Mouse (Mus musculus): ENCODE data around the gene Ctc1. TPM values are rescaled to one million over a fixed set of nuclear protein-coding genes. Genes with fewer than 3 reads are reported as not detected.
"Not testable (repeated sequence)": the region's sequence is repeated elsewhere in the genome, so short reads cannot be mapped to it uniquely, and the experiment has no call there.

The Ctc1 gene
- polyA plus RNA-seq (2015; fragmentation: Nextera tagmentation; extraction: Ambion mirVana): 40.3 and 45.5 TPM in 2 replicates

GRCm38 (mm10) chr11:69015644-69016441 lies at the start of gene Ctc1:
Gene Ctc1 (plus strand): TSS chr11:69015911.
- WGBS: 2% methylated on average over 38 of the region's 38 CpGs
- Histone ChIP-seq H3K27ac (peak within 1 kb of the TSS; percentile 95), H3K9ac (peak within 1 kb of the TSS; percentile 56), H3K9me3 (no peaks in the 10 kb centered on the region), H3K4me3 (replicated peaks) (peak within 1 kb of the TSS; percentile 63), H3K36me3 (no peaks in the 10 kb centered on the region), H3K4me2 (peak within 1 kb of the TSS; percentile 69), H3K27me3 (replicated peaks) (no peaks in the 10 kb centered on the region), H3K4me1 (peaks cover 10% of the 10 kb centered on the region)
- peak; percentile 92 for ATAC-seq (ENCODE audit: insufficient read depth, low FRiP score, low read depth)

GRCm38 (mm10) chr11:68966554-68966953 lies 49.2 kb upstream of the Ctc1 start:
- Histone ChIP-seq H3K36me3 (no peaks in the 10 kb centered on the region), H3K27ac (no peak overlapping the region; the same call in 1 of the 2 replicates), H3K4me2 (no peak overlapping the region), H3K9me3 (no peaks in the 10 kb centered on the region), H3K4me3 (replicated peaks) (no peak overlapping the region), H3K9ac (no peak overlapping the region), H3K4me1 (peaks cover 21% of the 10 kb centered on the region), H3K27me3 (replicated peaks) (no peaks in the 10 kb centered on the region)
- no peak for ATAC-seq (ENCODE audit: insufficient read depth, low FRiP score, low read depth)
- WGBS: 33% methylated on average over 1 of the region's 1 CpGs

GRCm38 (mm10) chr11:68967337-68968282 lies 48.1 kb upstream of the Ctc1 start, which contains the start of gene Slc25a35:
Gene Slc25a35 (plus strand): TSS chr11:68968131.
- Histone ChIP-seq H3K27me3 (replicated peaks) (no peaks in the 10 kb centered on the region), H3K36me3 (no peaks in the 10 kb centered on the region), H3K9me3 (no peaks in the 10 kb centered on the region), H3K4me2 (peak within 1 kb of the TSS; percentile 91), H3K9ac (peak within 1 kb of the TSS; percentile 50), H3K4me1 (peaks cover 22% of the 10 kb centered on the region), H3K27ac (peak within 1 kb of the TSS; percentile 74; the same call in 1 of the 2 replicates), H3K4me3 (replicated peaks) (peak within 1 kb of the TSS; percentile 64)
- ATAC-seq (ENCODE audit: insufficient read depth, low FRiP score, low read depth): peak; percentile 97
- WGBS: under 1% methylated on average over 50 of the region's 50 CpGs

GRCm38 (mm10) chr11:68968752-68969151 lies 47.0 kb upstream of the Ctc1 start:
- Histone ChIP-seq H3K4me3 (replicated peaks) (no peak overlapping the region), H3K27me3 (replicated peaks) (no peaks in the 10 kb centered on the region), H3K4me1 (peaks cover 27% of the 10 kb centered on the region), H3K36me3 (no peaks in the 10 kb centered on the region), H3K27ac (no peak overlapping the region), H3K9me3 (no peaks in the 10 kb centered on the region), H3K9ac (no peak overlapping the region), H3K4me2 (peak overlapping the region; percentile 91; the same call in 1 of the 2 replicates)
- 87% methylated on average over 11 of the region's 11 CpGs for WGBS
- ATAC-seq (ENCODE audit: insufficient read depth, low FRiP score, low read depth): no peak

- Histone ChIP-seq H3K27ac (no peak overlapping the region), H3K4me1 (peaks cover 30% of the 10 kb centered on the region), H3K9ac (no peak overlapping the region), H3K36me3 (no peaks in the 10 kb centered on the region), H3K27me3 (replicated peaks) (no peaks in the 10 kb centered on the region), H3K4me2 (no peak overlapping the region), H3K4me3 (replicated peaks) (no peak overlapping the region), H3K9me3 (no peaks in the 10 kb centered on the region)
- no peak for ATAC-seq (ENCODE audit: insufficient read depth, low FRiP score, low read depth)
- 65% methylated on average over 4 of the region's 4 CpGs for WGBS
Observed at GRCm38 (mm10) chr11:68970232-68970631, 45.5 kb upstream of the Ctc1 start.

DNA sequence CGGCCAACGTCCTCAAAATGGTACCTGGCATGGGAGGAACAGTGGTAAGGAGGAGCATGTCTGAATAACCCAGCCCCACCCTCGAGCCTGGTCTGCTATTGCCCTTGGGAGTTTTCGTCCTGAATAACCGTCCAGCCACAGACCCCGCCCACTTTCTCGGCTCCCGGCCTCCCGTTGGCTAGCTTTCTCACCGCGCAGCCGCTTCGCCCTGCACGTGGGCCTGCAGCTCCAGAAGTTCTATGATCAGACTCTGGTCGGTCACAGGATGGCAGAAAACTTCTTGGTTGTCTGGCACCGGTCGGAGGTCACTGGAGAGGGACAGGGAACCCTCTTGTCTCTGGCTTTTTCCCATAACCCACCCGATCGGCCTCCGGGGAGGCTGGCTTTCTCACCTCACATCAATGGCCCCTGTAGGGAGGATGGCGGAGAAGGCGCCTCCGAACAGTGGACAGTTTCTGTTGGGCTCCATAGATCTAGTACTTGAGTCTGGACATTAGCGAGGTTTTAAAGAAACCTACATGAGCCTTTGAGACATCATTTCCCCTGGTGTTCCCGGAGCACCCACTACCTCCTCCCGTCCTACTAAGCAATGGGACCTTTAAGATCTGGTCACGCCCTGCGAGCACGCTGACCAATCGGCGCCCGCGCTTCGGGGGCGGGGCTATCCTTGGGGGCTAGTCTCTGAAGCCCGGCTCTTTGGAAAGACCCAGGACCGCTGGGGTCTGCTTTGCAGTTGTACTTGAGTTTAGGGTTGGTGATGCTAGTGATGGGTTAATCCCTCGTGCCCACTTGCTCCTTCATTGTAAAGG lies 42.3 kb upstream of the Ctc1 start:
- H3K27me3 ChIP-seq (replicated peaks); H3K9ac ChIP-seq; H3K27ac ChIP-seq; H3K36me3 ChIP-seq; H3K9me3 ChIP-seq: not testable (repeated sequence)
- Histone ChIP-seq H3K4me1 (peaks cover 20% of the 10 kb centered on the region), H3K4me3 (replicated peaks) (peak overlapping the region; percentile 45), H3K4me2 (peak overlapping the region; percentile 78)
- under 1% methylated on average over 38 of the region's 38 CpGs for WGBS
- peak; percentile 85 for ATAC-seq (ENCODE audit: insufficient read depth, low FRiP score, low read depth)

GRCm38 (mm10) chr11:68974059-68974450 lies 41.7 kb upstream of the Ctc1 start:
- peak overlapping the region; percentile 78 for H3K4me2 ChIP-seq
- no peak overlapping the region for H3K27ac ChIP-seq
- no peak overlapping the region for H3K9ac ChIP-seq
- H3K36me3 ChIP-seq: no peaks in the 10 kb centered on the region
- H3K4me1 ChIP-seq: peaks cover 15% of the 10 kb centered on the region
- no peaks in the 10 kb centered on the region for H3K27me3 ChIP-seq (replicated peaks)
- no peaks in the 10 kb centered on the region for H3K9me3 ChIP-seq
- no peak for ATAC-seq (ENCODE audit: insufficient read depth, low FRiP score, low read depth)
- peak overlapping the region; percentile 45 for H3K4me3 ChIP-seq (replicated peaks)
- WGBS: 35% methylated on average over 6 of the region's 6 CpGs

- Histone ChIP-seq H3K4me3 (replicated peaks) (peak within 1 kb of the TSS; percentile 45), H3K27ac (no peak within 1 kb of the TSS), H3K27me3 (replicated peaks) (no peaks in the 10 kb centered on the region), H3K4me1 (peaks cover 15% of the 10 kb centered on the region), H3K36me3 (no peaks in the 10 kb centered on the region), H3K9me3 (no peaks in the 10 kb centered on the region), H3K4me2 (peak within 1 kb of the TSS; percentile 78), H3K9ac (no peak within 1 kb of the TSS)
- 80% methylated on average over 7 of the region's 7 CpGs for WGBS
- ATAC-seq (ENCODE audit: insufficient read depth, low FRiP score, low read depth): no peak
Observed at GRCm38 (mm10) chr11:68975085-68975484, 40.6 kb upstream of the Ctc1 start, which contains the start of gene Rangrf. Gene Rangrf (minus strand): TSS chr11:68975185.

GRCm38 (mm10) chr11:68975601-68976000 lies 40.1 kb upstream of the Ctc1 start:
- Histone ChIP-seq H3K4me2 (no peak overlapping the region), H3K36me3 (no peaks in the 10 kb centered on the region), H3K9ac (no peak overlapping the region), H3K4me1 (peaks cover 13% of the 10 kb centered on the region), H3K27ac (no peak overlapping the region), H3K4me3 (replicated peaks) (no peak overlapping the region), H3K27me3 (replicated peaks) (no peaks in the 10 kb centered on the region), H3K9me3 (no peaks in the 10 kb centered on the region)
- ATAC-seq (ENCODE audit: insufficient read depth, low FRiP score, low read depth): no peak
- 94% methylated on average over 1 of the region's 1 CpGs for WGBS

- peak; percentile 81 for ATAC-seq (ENCODE audit: insufficient read depth, low FRiP score, low read depth)
- no peak overlapping the region for H3K4me2 ChIP-seq
- no peaks in the 10 kb centered on the region for H3K36me3 ChIP-seq
- no peaks in the 10 kb centered on the region for H3K9me3 ChIP-seq
- H3K9ac ChIP-seq: no peak overlapping the region
- peak overlapping the region; percentile 79 for H3K27ac ChIP-seq
- WGBS: 36% methylated on average over 5 of the region's 5 CpGs
- 0 out of 2 replicates have a peak, but pooled peaks cover 5% of the 10 kb centered on the region for H3K4me1 ChIP-seq
- H3K27me3 ChIP-seq (replicated peaks): no peaks in the 10 kb centered on the region
- no peak overlapping the region for H3K4me3 ChIP-seq (replicated peaks)
Observed at GRCm38 (mm10) chr11:68979320-68979733, 36.4 kb upstream of the Ctc1 start.

DNA sequence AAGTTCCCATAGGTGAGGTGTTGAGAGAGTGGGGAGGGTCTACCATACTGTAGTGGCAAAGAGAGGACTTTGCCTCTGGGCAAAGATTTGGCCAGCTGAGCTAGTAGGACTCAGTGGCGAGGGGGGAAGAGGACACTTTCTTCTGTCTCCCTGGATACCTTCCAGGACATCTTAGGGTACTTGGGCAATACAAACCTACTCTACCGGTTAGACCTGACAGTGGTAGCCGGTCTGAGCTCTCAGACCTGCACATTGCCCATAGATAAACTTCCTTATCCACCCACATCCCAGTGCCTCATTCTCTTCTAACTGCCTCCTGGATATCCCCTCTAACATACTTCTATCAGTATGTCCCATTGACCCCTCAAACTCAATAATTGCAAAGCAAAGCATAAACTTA lies 34.8 kb upstream of the Ctc1 start:
- H3K4me1 ChIP-seq: 0 out of 2 replicates have a peak, but pooled peaks cover 5% of the 10 kb centered on the region
- no peaks in the 10 kb centered on the region for H3K9me3 ChIP-seq
- H3K9ac ChIP-seq: no peak overlapping the region
- peaks cover 3% of the 10 kb centered on the region; the same call in 1 of the 2 replicates for H3K36me3 ChIP-seq
- H3K27ac ChIP-seq: peak overlapping the region; percentile 52
- no peak overlapping the region for H3K4me2 ChIP-seq
- 63% methylated on average over 3 of the region's 3 CpGs for WGBS
- H3K27me3 ChIP-seq (replicated peaks): no peaks in the 10 kb centered on the region
- no peak overlapping the region for H3K4me3 ChIP-seq (replicated peaks)
- no peak for ATAC-seq (ENCODE audit: insufficient read depth, low FRiP score, low read depth)

Measured in stomach, embryonic 15.5 days (tissue).